Mouse (Mus musculus): ENCODE results near the gene Gm10392.

Gene Gm10392

GRCm38 (mm10) chr11:77491123-77491501 is 27.9 kb downstream of the Gm10392 start:
- peak; percentile 96 for DNase-seq

GRCm38 (mm10) chr11:77490451-77490850 is 28.5 kb downstream of the Gm10392 start:
- DNase-seq: no peak

GRCm38 (mm10) chr11:77489591-77490235 is 29.3 kb downstream of the Gm10392 start, which contains the start of gene Ankrd13b:
Gene Ankrd13b, minus strand, starts transcription at chr11:77489678.
- peak; percentile 89 for DNase-seq

GRCm38 (mm10) chr11:77488771-77489581 is 30.0 kb downstream of the Gm10392 start:
- DNase-seq: peak; percentile 60

GRCm38 (mm10) chr11:77486798-77487197 is 32.2 kb downstream of the Gm10392 start:
- peak; percentile 49 for DNase-seq

- no peak for DNase-seq
These were observed 33.8 kb downstream of the Gm10392 start for GRCm38 (mm10) chr11:77485229-77485628.

GRCm38 (mm10) chr11:77483510-77484255 is 35.3 kb downstream of the Gm10392 start:
- DNase-seq: no peak

GRCm38 (mm10) chr11:77483043-77483442 is 36.0 kb downstream of the Gm10392 start:
- no peak for DNase-seq

GRCm38 (mm10) chr11:77476895-77477294 is 42.1 kb downstream of the Gm10392 start:
- DNase-seq: no peak

- no peak for DNase-seq
These were observed 42.8 kb downstream of the Gm10392 start for GRCm38 (mm10) chr11:77476216-77476615.

- DNase-seq: no peak
These were observed 46.2 kb downstream of the Gm10392 start for GRCm38 (mm10) chr11:77472775-77473174.

GRCm38 (mm10) chr11:77471407-77471806 is 47.6 kb downstream of the Gm10392 start:
- DNase-seq: no peak

- DNase-seq: no peak
These were observed 50.6 kb downstream of the Gm10392 start for GRCm38 (mm10) chr11:77468397-77468796.

GRCm38 (mm10) chr11:77467784-77468183 is 51.2 kb downstream of the Gm10392 start:
- DNase-seq: peak; percentile 79

GRCm38 (mm10) chr11:77467157-77467556 is 51.8 kb downstream of the Gm10392 start:
- DNase-seq: peak; percentile 60

All from retina, postnatal 1 day (tissue).